In genomic region chr1:39192997-39193861, GRCm38 (mm10) we compare ENCODE assay signal across 8 mouse cellular contexts. TPM values are rescaled to one million over a fixed set of nuclear protein-coding genes. Genes with fewer than 3 reads are reported as not detected.
DNase-seq lines count a peak whose midpoint lies in the region; ATAC-seq and TF ChIP-seq lines count a peak whose summit lies in the region.

TSS of gene Npas2 (plus strand) at chr1:39193731.

- no peaks in the 10 kb centered on the region for H3K79me2 ChIP-seq in C2C12 (ENCODE audit: control insufficient read depth, insufficient read depth)

- TF ChIP-seq CTCF in C2C12 (IDR thresholded peaks at IDR 0.05; ENCODE audit: control insufficient read depth, insufficient read depth, insufficient read length) = no peak

- H3ac ChIP-seq in C2C12 (ENCODE audit: control insufficient read depth, insufficient read length, low read depth) = peak within 1 kb of the TSS; percentile 48

- H3K4me2 ChIP-seq in embryonic facial prominence, embryonic 12.5 days (replicated peaks) = peak within 1 kb of the TSS; percentile 99
- H3K4me2 ChIP-seq in hindbrain, embryonic 14.5 days (replicated peaks) = peak within 1 kb of the TSS; percentile 100
- H3K4me2 ChIP-seq in limb, embryonic 14.5 days (replicated peaks; ENCODE audit: low read depth, low read length, severe bottlenecking) = peak within 1 kb of the TSS; percentile 99
- H3K4me2 ChIP-seq in neural tube, embryonic 14.5 days (ENCODE audit: low read depth, low read length) = peak within 1 kb of the TSS; percentile 99

- H3K4me3 ChIP-seq in C2C12 (ENCODE audit: insufficient read depth, poor library complexity, severe bottlenecking) = no peak within 1 kb of the TSS
- peak within 1 kb of the TSS; percentile 72 for H3K4me3 ChIP-seq in embryonic facial prominence, embryonic 12.5 days
- H3K4me3 ChIP-seq in hindbrain, embryonic 14.5 days (replicated peaks; ENCODE audit: low read length) = peak within 1 kb of the TSS; percentile 82
- peak within 1 kb of the TSS; percentile 69 for H3K4me3 ChIP-seq in limb, embryonic 14.5 days (replicated peaks; ENCODE audit: low read length)
- H3K4me3 ChIP-seq in neural tube, embryonic 14.5 days (ENCODE audit: low read depth, low read length) = peak within 1 kb of the TSS; percentile 66

- peak within 1 kb of the TSS; percentile 68 for H3K9ac ChIP-seq in embryonic facial prominence, embryonic 12.5 days
- H3K9ac ChIP-seq in hindbrain, embryonic 14.5 days = peak within 1 kb of the TSS; percentile 70
- H3K9ac ChIP-seq in limb, embryonic 14.5 days (ENCODE audit: low read depth, low read length, severe bottlenecking) = peak within 1 kb of the TSS; percentile 71
- peak within 1 kb of the TSS; percentile 76 for H3K9ac ChIP-seq in neural tube, embryonic 14.5 days (replicated peaks; ENCODE audit: low read depth, low read length)

- no peak for ATAC-seq in cerebellum, adult (ENCODE audit: insufficient number of reproducible peaks, low FRiP score, low TSS enrichment)
- no peak for ATAC-seq in embryonic facial prominence, embryonic 12.5 days (ENCODE audit: insufficient number of reproducible peaks, insufficient read depth, low FRiP score, low TSS enrichment)
- ATAC-seq in hindbrain, embryonic 14.5 days (ENCODE audit: low FRiP score) = peak; percentile 59
- peak; percentile 59; the same call in 1 of the 2 replicates for ATAC-seq in limb, embryonic 14.5 days (ENCODE audit: low FRiP score, low read depth)
- ATAC-seq in neural tube, embryonic 14.5 days (ENCODE audit: low read depth) = peak; percentile 41

- TF ChIP-seq POLR2A in limb, embryonic 14.5 days (IDR thresholded peaks at IDR 0.05; ENCODE audit: borderline replicate concordance, extremely low read depth, insufficient read depth, insufficient read length) = no peak

- peaks cover 28% of the 10 kb centered on the region for H3K27me3 ChIP-seq in C2C12 (ENCODE audit: control insufficient read depth, insufficient read depth, insufficient read length)
- peaks cover 58% of the 10 kb centered on the region for H3K27me3 ChIP-seq in embryonic facial prominence, embryonic 12.5 days
- peaks cover 52% of the 10 kb centered on the region for H3K27me3 ChIP-seq in hindbrain, embryonic 14.5 days (ENCODE audit: control insufficient read depth, insufficient read depth, low read length)
- peaks cover 38% of the 10 kb centered on the region for H3K27me3 ChIP-seq in limb, embryonic 14.5 days (ENCODE audit: control insufficient read depth, insufficient read depth, low read length)
- peaks cover 24% of the 10 kb centered on the region for H3K27me3 ChIP-seq in neural tube, embryonic 14.5 days (ENCODE audit: control insufficient read depth, insufficient read depth, low read length)

- no peaks in the 10 kb centered on the region for H3K9me3 ChIP-seq in embryonic facial prominence, embryonic 12.5 days
- no peaks in the 10 kb centered on the region for H3K9me3 ChIP-seq in hindbrain, embryonic 14.5 days (ENCODE audit: control insufficient read depth, low read length)
- no peaks in the 10 kb centered on the region for H3K9me3 ChIP-seq in limb, embryonic 14.5 days (ENCODE audit: control insufficient read depth, low read length)
- no peaks in the 10 kb centered on the region for H3K9me3 ChIP-seq in neural tube, embryonic 14.5 days (ENCODE audit: control insufficient read depth, low read length)

- no peak within 1 kb of the TSS for H3K27ac ChIP-seq in embryonic facial prominence, embryonic 12.5 days
- no peak within 1 kb of the TSS for H3K27ac ChIP-seq in hindbrain, embryonic 14.5 days
- no peak within 1 kb of the TSS for H3K27ac ChIP-seq in limb, embryonic 14.5 days (replicated peaks; ENCODE audit: low read depth, low read length)
- H3K27ac ChIP-seq in neural tube, embryonic 14.5 days (ENCODE audit: low read depth, low read length) = no peak within 1 kb of the TSS

- H3K4me1 ChIP-seq in embryonic facial prominence, embryonic 12.5 days = peaks cover 18% of the 10 kb centered on the region; the same call in 1 of the 2 replicates
- H3K4me1 ChIP-seq in hindbrain, embryonic 14.5 days (replicated peaks; ENCODE audit: control insufficient read depth, insufficient read depth, low read length) = peaks cover 14% of the 10 kb centered on the region
- peaks cover 11% of the 10 kb centered on the region for H3K4me1 ChIP-seq in limb, embryonic 14.5 days (ENCODE audit: control insufficient read depth, insufficient read depth, low read length)
- H3K4me1 ChIP-seq in neural tube, embryonic 14.5 days (ENCODE audit: control insufficient read depth, insufficient read depth, low read length) = peaks cover 10% of the 10 kb centered on the region

- H3K79me3 ChIP-seq in C2C12 (ENCODE audit: low read depth) = no peaks in the 10 kb centered on the region

- no peaks in the 10 kb centered on the region for H3K36me3 ChIP-seq in C2C12 (ENCODE audit: control insufficient read depth, insufficient read depth)
- no peaks in the 10 kb centered on the region for H3K36me3 ChIP-seq in embryonic facial prominence, embryonic 12.5 days
- no peaks in the 10 kb centered on the region for H3K36me3 ChIP-seq in hindbrain, embryonic 14.5 days (replicated peaks; ENCODE audit: control insufficient read depth, insufficient read depth)
- no peaks in the 10 kb centered on the region for H3K36me3 ChIP-seq in limb, embryonic 14.5 days (ENCODE audit: control insufficient read depth, insufficient read depth, low read length)
- no peaks in the 10 kb centered on the region for H3K36me3 ChIP-seq in neural tube, embryonic 14.5 days (ENCODE audit: control insufficient read depth, insufficient read depth, low read length)

- WGBS in embryonic facial prominence, embryonic 12.5 days = 2% methylated on average over 49 of the region's 66 CpGs
- under 1% methylated on average over 42 of the region's 66 CpGs for WGBS in hindbrain, embryonic 14.5 days
- under 1% methylated on average over 47 of the region's 66 CpGs for WGBS in limb, embryonic 14.5 days
- under 1% methylated on average over 53 of the region's 66 CpGs for WGBS in neural tube, embryonic 14.5 days

- peak; percentile 16 for DNase-seq in cerebellum, adult 11 months
- DNase-seq in hindbrain, embryonic 14.5 days (ENCODE audit: low spot score) = no peak
- no peak for DNase-seq in limb, embryonic 14.5 days (ENCODE audit: low spot score)
- no peak for DNase-seq in spleen, postnatal 4 days (ENCODE audit: low spot score in 2 of 2)

TF ChIP-seq in C2C12, 6 proteins besides CTCF, POLR2A, EP300 and RAD21:
- no peak for TF ChIP-seq MYOG (IDR thresholded peaks at IDR 0.05; ENCODE audit: control insufficient read depth, extremely low read depth, insufficient read length)
- no peak for TF ChIP-seq MAX (IDR thresholded peaks at IDR 0.05)
- TF ChIP-seq USF1 (IDR thresholded peaks at IDR 0.05; ENCODE audit: low read depth) = no peak
- TF ChIP-seq CEBPB (IDR thresholded peaks at IDR 0.05; ENCODE audit: low read depth) = no peak
- no peak for TF ChIP-seq FOSL1 (IDR thresholded peaks at IDR 0.05; ENCODE audit: insufficient read depth, low read length, poor library complexity, severe bottlenecking)
- no peak for TF ChIP-seq MYOD1 (IDR thresholded peaks at IDR 0.05; ENCODE audit: control insufficient read depth, insufficient read length, low read depth)
TF ChIP-seq in C2C12: peak in this region for 0.

RNA-seq across cellular contexts. Expression of gene Npas2, which starts in this region (rescaled TPM):
- polyA plus RNA-seq in C2C12 (2012; fragmentation: generic; extraction: Trizol) = not detected
- 0.78 and 0.86 TPM in 2 replicates for polyA plus RNA-seq in embryonic facial prominence, embryonic 12.5 days (2016; fragmentation: Nextera tagmentation; extraction: Ambion mirVana)
- polyA plus RNA-seq in hindbrain, embryonic 14.5 days (2014; fragmentation: Nextera tagmentation; extraction: Ambion mirVana) = 0.60 and 1.2 TPM in 2 replicates
- 3.2 and 4.4 TPM in 2 replicates for polyA plus RNA-seq in limb, embryonic 14.5 days (2012; rRNA removed)
- polyA plus RNA-seq in limb, embryonic 14.5 days (2014; fragmentation: Nextera tagmentation; extraction: Ambion mirVana) = 2.0 and 2.2 TPM in 2 replicates
- 1.0 and 1.8 TPM in 2 replicates for polyA plus RNA-seq in neural tube, embryonic 14.5 days (2014; fragmentation: Nextera tagmentation; extraction: Ambion mirVana)

Comparison
In these comparisons a context has a peak if more than half of its experiments do, and no peak if none do; other contexts are left out.
1. ATAC-seq: peak in hindbrain, embryonic 14.5 days (single experiment), limb, embryonic 14.5 days (single experiment) and neural tube, embryonic 14.5 days (single experiment); none in cerebellum, adult (single experiment) and embryonic facial prominence, embryonic 12.5 days (single experiment).
2. Peak in every context shown above with its lines, with median percentiles within 50 percentile points of each other: H3K4me2 ChIP-seq and H3K9ac ChIP-seq.